Mouse (Mus musculus): ENCODE results near the gene Slc16a13.

Gene Slc16a13

GRCm38 (mm10) chr11:70232546-70232945 is 11.7 kb upstream of the Slc16a13 start:
- CTCF ChIA-PET = no interaction called here

DNA sequence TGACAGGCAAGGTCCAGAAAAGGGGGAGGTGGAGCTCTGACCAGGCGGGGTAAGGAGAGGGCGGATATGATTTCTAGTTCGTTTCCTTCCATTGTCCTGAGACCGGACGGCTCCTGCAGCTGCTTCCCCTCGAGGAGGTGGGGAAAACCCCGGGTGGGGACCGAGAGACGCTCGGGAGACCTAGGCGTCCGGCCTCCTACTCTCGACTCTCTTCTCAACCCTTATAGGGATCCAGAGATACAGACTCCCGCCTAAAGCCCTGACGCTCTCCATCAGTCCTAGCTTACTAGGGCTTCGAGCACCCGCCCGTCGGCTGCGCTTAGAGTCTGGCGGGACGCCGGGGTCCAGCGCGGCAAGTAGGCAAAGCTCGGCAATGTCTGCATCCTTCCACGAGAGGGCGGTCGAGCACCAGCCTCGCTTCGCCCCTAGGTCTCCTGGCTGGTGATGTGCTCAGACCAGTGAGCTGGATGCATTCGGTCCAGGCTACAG is 9.4 kb upstream of the Slc16a13 start:
- CTCF ChIA-PET = interaction anchor here (0.6 to 1.1 kb wide), 5 partner anchors 17 to 875 kb away, joined by 3 to 4 read pairs (median 3); partner anchors contain the start of gene Slc16a11

- CTCF ChIA-PET = interaction anchor here (0.8 kb wide), 1 partner anchor 16 kb away, joined by 3 read pairs; no protein-coding TSS in a partner anchor
These were observed 8.6 kb upstream of the Slc16a13 start, which contains the start of gene Bcl6b for GRCm38 (mm10) chr11:70229260-70230010. TSS of gene Bcl6b (minus strand) at chr11:70229798.

DNA sequence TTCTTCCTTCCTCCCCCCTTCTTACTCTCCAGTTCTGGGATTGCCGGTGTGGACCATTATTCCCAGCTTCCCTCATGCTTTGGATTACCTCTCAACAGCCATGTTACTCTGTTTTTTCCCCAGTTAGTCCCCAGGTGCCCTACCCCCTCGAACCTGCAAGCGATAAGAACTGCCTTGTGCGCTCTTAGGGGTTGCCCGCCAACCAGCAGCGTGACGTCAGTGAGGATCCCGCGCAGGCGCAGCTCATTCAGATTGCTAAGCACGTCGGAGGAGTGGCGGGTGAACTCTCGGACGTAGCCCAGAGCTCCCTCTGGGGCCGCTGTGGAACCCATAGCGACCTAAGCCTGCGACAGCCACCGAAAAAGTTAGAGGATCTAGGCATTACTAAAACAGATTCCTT is 8.0 kb upstream of the Slc16a13 start:
- CTCF ChIA-PET = no interaction called here

GRCm38 (mm10) chr11:70227661-70228245 is 6.9 kb upstream of the Slc16a13 start:
- CTCF ChIA-PET = no interaction called here

DNA sequence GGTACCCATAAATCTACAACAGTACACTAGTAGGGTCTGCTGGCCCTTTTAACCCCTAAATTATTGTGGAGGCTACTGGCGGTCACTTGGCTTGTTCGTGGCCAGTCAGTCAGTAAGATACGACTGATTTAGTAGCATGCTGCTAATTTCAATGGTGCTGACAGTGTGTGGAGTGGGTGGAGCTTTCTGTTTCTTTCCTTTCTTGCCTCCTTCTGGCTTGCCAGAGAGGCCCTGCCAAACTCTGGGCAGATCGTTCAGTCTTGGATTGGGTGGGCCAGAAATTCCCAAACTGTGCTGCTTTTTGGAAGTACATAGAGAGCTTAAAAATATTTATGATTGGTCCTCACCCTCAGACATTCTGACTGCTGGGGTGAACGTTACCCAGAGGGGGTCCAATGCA is 6.3 kb upstream of the Slc16a13 start:
- CTCF ChIA-PET = no interaction called here

- CTCF ChIA-PET = no interaction called here
These were observed 5.7 kb upstream of the Slc16a13 start for GRCm38 (mm10) chr11:70226602-70226890.

GRCm38 (mm10) chr11:70225798-70226601 is 5.1 kb upstream of the Slc16a13 start:
- CTCF ChIA-PET = no interaction called here

GRCm38 (mm10) chr11:70223724-70224123 is 2.9 kb upstream of the Slc16a13 start:
- CTCF ChIA-PET = no interaction called here

GRCm38 (mm10) chr11:70221603-70222500 is 988 bp upstream of the Slc16a13 start:
- CTCF ChIA-PET = interaction anchor here (0.7 to 0.9 kb wide), 2 partner anchors 11 to 291 kb away, joined by 3 to 7 read pairs; no protein-coding TSS in a partner anchor

GRCm38 (mm10) chr11:70220323-70220722 is 541 bp downstream of the Slc16a13 start:
- CTCF ChIA-PET = interaction anchor here (0.6 kb wide), 1 partner anchor 17 kb away, joined by 3 read pairs; the partner anchor contains the start of gene 0610010K14Rik

DNA sequence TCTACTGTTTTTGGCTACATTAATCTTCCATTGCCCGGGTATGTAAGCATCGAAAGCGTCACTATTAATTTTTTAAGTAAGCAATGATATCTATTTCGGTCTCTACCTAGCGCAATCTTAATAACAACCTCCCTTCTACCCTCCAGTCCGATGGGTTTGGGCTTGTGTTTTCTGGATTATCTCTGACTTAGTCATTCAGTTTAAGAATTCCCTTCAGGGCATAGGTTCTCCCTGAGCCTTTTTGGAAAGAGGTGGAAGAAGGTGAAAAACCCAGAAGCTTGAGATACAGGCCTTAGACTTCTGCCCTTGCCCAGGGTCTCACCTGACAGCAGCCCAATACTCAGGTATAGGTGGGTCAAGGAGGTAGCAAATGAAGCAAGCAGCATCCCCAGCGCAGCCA is 991 bp downstream of the Slc16a13 start:
- CTCF ChIA-PET = interaction anchor here (0.5 to 0.6 kb wide), 2 partner anchors 18 to 576 kb away, joined by 3 to 9 read pairs; partner anchors contain the start of gene 0610010K14Rik

- CTCF ChIA-PET = no interaction called here
These were observed 2.0 kb downstream of the Slc16a13 start for GRCm38 (mm10) chr11:70218741-70219470.

DNA sequence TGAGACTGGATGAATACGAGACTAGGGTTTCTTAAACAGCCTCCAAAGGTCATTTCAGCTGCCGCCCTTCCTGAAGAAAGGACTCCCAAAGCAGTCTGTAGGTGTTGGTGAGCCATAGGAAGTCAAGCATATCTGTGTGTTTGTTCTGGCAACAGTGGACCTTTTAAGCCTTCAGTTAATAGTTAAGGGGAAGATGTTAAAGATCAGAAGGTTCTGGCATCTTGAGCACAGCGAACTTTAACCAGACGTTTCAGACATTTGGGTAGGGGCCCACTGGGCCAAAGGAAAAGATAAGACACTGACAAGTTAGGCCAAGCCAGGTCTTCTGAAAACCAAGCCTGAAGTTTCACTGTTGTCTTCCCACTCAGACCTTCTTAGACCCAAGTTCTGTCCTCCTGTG is 2.8 kb downstream of the Slc16a13 start:
- CTCF ChIA-PET = no interaction called here

- CTCF ChIA-PET = interaction anchor here (0.6 kb wide), 1 partner anchor 15 kb away, joined by 12 read pairs; no protein-coding TSS in a partner anchor
These were observed 4.8 kb downstream of the Slc16a13 start for GRCm38 (mm10) chr11:70216103-70216502.

- CTCF ChIA-PET = no interaction called here
These were observed 5.6 kb downstream of the Slc16a13 start for GRCm38 (mm10) chr11:70215301-70215700.

GRCm38 (mm10) chr11:70214856-70215209 is 6.0 kb downstream of the Slc16a13 start:
- CTCF ChIA-PET = interaction anchor here (0.8 kb wide), 1 partner anchor 10 kb away, joined by 4 read pairs; no protein-coding TSS in a partner anchor

DNA sequence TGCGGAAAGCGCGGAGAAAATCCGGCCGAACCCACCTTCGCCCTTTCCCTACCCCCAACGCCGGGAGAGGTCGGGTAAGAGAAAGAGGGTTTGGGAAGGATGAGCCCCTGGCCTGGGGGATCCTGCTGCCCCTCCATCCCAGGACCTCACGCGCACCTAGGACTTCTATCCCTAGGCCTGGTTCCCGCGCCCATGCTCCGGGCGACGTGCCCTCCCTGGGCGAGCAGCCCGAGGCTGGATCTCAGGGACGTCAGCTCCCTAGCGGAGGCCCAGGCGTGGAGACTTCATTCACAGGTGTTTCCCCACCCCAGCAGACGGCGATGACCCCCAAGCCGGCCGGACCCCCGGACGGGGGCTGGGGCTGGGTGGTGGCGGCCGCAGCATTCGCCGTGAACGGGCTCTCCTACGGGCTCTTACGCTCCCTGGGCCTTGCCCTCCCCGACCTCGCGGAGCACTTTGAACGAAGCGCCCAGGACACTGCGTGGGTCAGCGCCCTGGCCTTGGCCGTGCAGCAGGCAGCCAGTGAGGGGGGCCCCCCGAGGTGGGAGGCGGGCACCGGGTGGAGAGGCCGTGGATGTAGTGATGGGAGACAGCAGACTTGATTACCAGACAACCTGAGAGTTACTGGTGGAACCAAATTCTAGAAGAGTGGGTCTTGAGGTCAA is 6.5 kb downstream of the Slc16a13 start:
- CTCF ChIA-PET = interaction anchor here (0.6 to 0.8 kb wide), 3 partner anchors 9 to 617 kb away, joined by 3 to 5 read pairs (median 4); partner anchors contain the start of gene Bcl6b

DNA sequence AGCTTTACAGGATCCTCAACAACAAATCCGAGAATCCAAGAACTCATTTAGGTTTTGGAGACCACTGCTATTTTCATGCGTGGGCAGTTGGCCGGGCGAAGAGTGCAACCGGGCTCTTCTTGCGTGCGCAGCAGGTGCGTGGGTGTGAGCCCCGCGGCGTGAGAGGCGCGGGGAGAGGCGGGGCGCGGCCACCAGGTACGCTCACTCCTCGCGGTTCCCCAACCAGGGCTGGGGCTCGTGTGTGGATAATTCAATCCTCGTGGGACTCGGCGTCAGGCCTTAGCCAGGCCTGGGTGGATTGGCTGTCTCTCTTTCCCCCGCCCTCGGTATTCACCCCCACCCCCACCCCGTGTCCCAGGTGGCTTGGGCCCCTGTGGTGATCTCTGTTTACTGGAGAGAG is 7.1 kb downstream of the Slc16a13 start:
- CTCF ChIA-PET = interaction anchor here (0.6 to 0.8 kb wide), 3 partner anchors 8 to 616 kb away, joined by 3 to 5 read pairs (median 4); partner anchors contain the start of gene Bcl6b

- CTCF ChIA-PET = interaction anchor here (0.7 to 1.0 kb wide), 2 partner anchors 18 to 107 kb away, joined by 3 to 4 read pairs; no protein-coding TSS in a partner anchor
These were observed 8.0 kb downstream of the Slc16a13 start for GRCm38 (mm10) chr11:70212896-70213295.

All from spleen, embryonic (tissue).